In genomic region chr3:86560281-86561022, GRCm38 (mm10) we compare ENCODE assay signal across 20 mouse cellular contexts. TPM values are rescaled to one million over a fixed set of nuclear protein-coding genes. Genes with fewer than 3 reads are reported as not detected.
A peak's percentile ranks its signal among the peaks of the same experiment; 100 is the strongest.
DNase-seq lines count a peak whose midpoint lies in the region; ATAC-seq lines count a peak whose summit lies in the region.
"Had no signal": no experiment of that assay in that cellular context is flagged by ENCODE, and none has a peak within 500 bp of the region (broad histone marks: within the 10 kb centered on the region; RNA-seq: fewer than 3 reads in every experiment).

No protein-coding gene starts in this region.

- H3K4me2 ChIP-seq in neural tube, embryonic 11.5 days (ENCODE audit: low read depth): no peak overlapping the region
- H3K4me2 ChIP-seq: embryonic facial prominence, embryonic 12.5 days; forebrain, embryonic 13.5 days; lung, embryonic 15.5 days had no signal

- H3K36me3 ChIP-seq in neural tube, embryonic 11.5 days (ENCODE audit: control insufficient read depth, insufficient read depth, low read length): no peaks in the 10 kb centered on the region
- H3K36me3 ChIP-seq: embryonic facial prominence, embryonic 12.5 days; lung, embryonic 15.5 days had no signal

- ATAC-seq in neural tube, embryonic 11.5 days (ENCODE audit: insufficient read depth, low FRiP score, low TSS enrichment): no peak
- ATAC-seq in erythroid progenitor cell, adult 5-6 weeks (replicated peaks; ENCODE audit: low FRiP score, poor library complexity, severe bottlenecking): 0 out of 2 replicates have a peak, but pooled peaks have one; percentile 25
- ATAC-seq in megakaryocyte progenitor cell, adult 5-6 weeks (replicated peaks; ENCODE audit: poor library complexity): peak; percentile 40
- ATAC-seq: forebrain, embryonic 13.5 days; intestine, embryonic 16.5 days had no signal

- H3K4me1 ChIP-seq in neural tube, embryonic 11.5 days (ENCODE audit: control insufficient read depth, insufficient read depth, low read length): no peaks in the 10 kb centered on the region
- H3K4me1 ChIP-seq: embryonic facial prominence, embryonic 12.5 days; lung, embryonic 15.5 days had no signal

- no peaks in the 10 kb centered on the region for H3K27me3 ChIP-seq in neural tube, embryonic 11.5 days (ENCODE audit: control insufficient read depth, insufficient read depth, low read length)
- H3K27me3 ChIP-seq: embryonic facial prominence, embryonic 12.5 days; lung, embryonic 15.5 days; megakaryocyte, embryonic 14.5 days had no signal

- H3K9ac ChIP-seq in neural tube, embryonic 11.5 days (ENCODE audit: low read length): no peak overlapping the region
- H3K9ac ChIP-seq: embryonic facial prominence, embryonic 12.5 days; forebrain, embryonic 13.5 days; lung, embryonic 15.5 days had no signal

- WGBS in neural tube, embryonic 11.5 days: 84% methylated on average over 4 of the region's 4 CpGs

- H3K9me3 ChIP-seq in neural tube, embryonic 11.5 days (ENCODE audit: control insufficient read depth, low read length): no peaks in the 10 kb centered on the region
- H3K9me3 ChIP-seq: embryonic facial prominence, embryonic 12.5 days; forebrain, embryonic 13.5 days; lung, embryonic 15.5 days; megakaryocyte, embryonic 14.5 days had no signal

- 0 out of 2 replicates have a peak overlapping the region, but pooled peaks have one; percentile 0 for H3K27ac ChIP-seq in neural tube, embryonic 11.5 days (ENCODE audit: low read depth, low read length)
- H3K27ac ChIP-seq: embryonic facial prominence, embryonic 12.5 days; forebrain, embryonic 13.5 days; lung, embryonic 15.5 days had no signal

- H3K4me3 ChIP-seq in neural tube, embryonic 11.5 days (ENCODE audit: low read depth, low read length): no peak overlapping the region
- H3K4me3 ChIP-seq: embryonic facial prominence, embryonic 12.5 days; forebrain, embryonic 13.5 days; lung, embryonic 15.5 days; megakaryocyte, embryonic 14.5 days had no signal

- no peak for DNase-seq in neural tube, embryonic 11.5 days (ENCODE audit: low spot score)
- DNase-seq in neural tube, embryonic 10.5 days (ENCODE audit: extremely low spot score, low spot score): no peak
- DNase-seq in spleen, adult 12 weeks (ENCODE audit: low spot score): no peak
- no peak for DNase-seq in layer of hippocampus, postnatal 14 days (ENCODE audit: low spot score in 2 of 2)
- no peak for DNase-seq in lung, adult 18-20 months
- DNase-seq: adrenal gland, postnatal 10 days; cerebellum, postnatal 25 days; heart, adult 11 months; kidney, postnatal 10 days; layer of hippocampus, postnatal 36 days; left cerebral cortex, postnatal 4 days; right cerebral cortex, postnatal 25 days; thymus, adult 2 months had no signal

RNA-seq across cellular contexts. Expression of gene Mab21l2, which starts 12.0 kb away (rescaled TPM):
- polyA plus RNA-seq in neural tube, embryonic 11.5 days (2014; fragmentation: Nextera tagmentation; extraction: Ambion mirVana): 93.4 and 98.3 TPM in 2 replicates
- total RNA-seq in erythroid progenitor cell, adult 5-6 weeks (2015; ENCODE audit: low replicate concordance): not detected in 2 replicates
- 0.90 TPM in 1 of 2 replicates, not detected in the other for total RNA-seq in erythroid progenitor cell, adult 5-6 weeks (2017; ENCODE audit: low replicate concordance)
- total RNA-seq in megakaryocyte progenitor cell, adult 5-6 weeks (2015): not detected in 2 replicates
- total RNA-seq in megakaryocyte progenitor cell, adult 5-6 weeks (2017): not detected in 2 replicates
- total RNA-seq in layer of hippocampus, postnatal 14 days (2021): under 1 TPM in 1 of 2 experiments, not detected in 1; 0.19 TPM
- total RNA-seq: layer of hippocampus, postnatal 36 days had no signal
